Mouse (Mus musculus) brain, adult 2 months (tissue): ENCODE measurements at regions not wholly inside any gene's neighbourhood (a gene's known extent, or its start where the extent isn't known, plus 50 kb on each side); places are given as distances from the start of the nearest gene placed in this dataset.
"Not testable (repeated sequence)": the region's sequence is repeated elsewhere in the genome, so short reads cannot be mapped to it uniquely, and the experiment has no call there.

Experiments used
- DNase-seq: peaks from one replicate; pipeline ENCODE4 v3.0.0; 2011; ENCODE audit warnings: low read depth, low spot score

DNA sequence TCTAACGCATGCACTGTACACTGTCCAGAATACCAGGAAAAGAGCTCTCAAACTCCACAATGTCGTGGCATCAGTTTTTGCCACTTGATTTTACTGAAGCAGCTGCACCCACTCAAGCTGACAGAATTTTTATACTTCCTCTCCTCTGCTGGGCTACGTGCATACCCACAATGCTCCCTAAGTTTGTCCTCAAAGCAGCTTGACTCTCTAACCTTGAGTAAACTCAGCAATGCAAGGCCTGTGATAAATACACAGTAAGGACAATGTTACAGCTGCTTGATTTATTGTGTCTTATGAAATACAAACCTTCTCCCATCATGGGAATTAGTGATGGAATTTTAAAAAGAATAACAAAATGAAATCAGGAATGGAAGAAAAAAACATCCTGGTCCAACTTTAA lies 129.7 kb downstream of the Trmt11 start:
- no peak for DNase-seq

- DNase-seq: no peak
Observed at GRCm38 (mm10) chr10:30450616-30451015, 149.9 kb downstream of the Trmt11 start.

GRCm38 (mm10) chr10:30447057-30447456 lies 153.5 kb downstream of the Trmt11 start:
- no peak for DNase-seq

- peak; percentile 45 for DNase-seq
Observed at GRCm38 (mm10) chr10:30446572-30446971, 154.0 kb downstream of the Trmt11 start.

DNA sequence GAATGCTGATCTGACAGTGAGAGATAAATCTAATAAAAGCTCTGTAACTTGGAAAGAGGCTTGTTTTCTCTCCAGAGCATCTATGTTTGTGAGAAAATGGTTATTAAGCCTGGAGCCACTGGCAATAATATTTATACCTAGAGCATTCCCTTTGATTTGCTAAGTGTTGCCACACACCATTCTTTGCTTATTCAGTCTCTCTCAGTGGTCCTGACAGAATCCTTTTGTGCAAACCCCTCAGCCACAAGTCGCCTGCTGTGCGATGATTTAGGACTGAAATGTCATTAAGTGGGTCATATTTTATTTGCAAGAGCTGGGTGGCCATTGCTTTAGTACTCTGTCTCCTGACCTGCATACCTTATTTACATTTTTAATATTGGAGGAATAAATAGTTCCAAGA lies 160.7 kb downstream of the Trmt11 start:
- DNase-seq: no peak

DNA sequence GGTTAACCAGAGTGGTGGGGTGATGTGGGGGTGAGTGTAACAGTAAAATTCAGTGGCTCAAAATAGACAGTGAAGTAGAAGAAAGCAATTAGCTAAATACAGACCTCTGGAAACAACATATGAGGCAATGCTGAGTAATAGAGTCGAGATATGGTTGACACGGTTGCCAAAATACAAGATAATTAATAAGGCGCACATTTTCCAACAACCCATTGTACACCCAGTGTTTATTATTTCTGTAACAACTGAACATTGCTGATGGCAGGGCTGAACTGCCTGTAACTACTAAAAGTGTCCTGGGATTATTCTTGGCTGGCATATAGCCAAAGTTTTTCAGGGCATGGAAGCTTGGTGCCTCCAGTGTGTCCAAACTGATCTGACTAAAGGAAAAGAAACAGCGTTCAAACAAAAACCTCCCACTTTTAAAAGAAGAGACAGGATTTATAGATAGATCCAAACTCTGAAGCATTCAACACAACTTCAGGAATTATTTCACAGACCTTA lies 174.1 kb downstream of the Trmt11 start:
- peak; percentile 49 for DNase-seq

GRCm38 (mm10) chr10:30419391-30420043 lies 181.0 kb downstream of the Trmt11 start:
- DNase-seq: peak; percentile 44

GRCm38 (mm10) chr10:30416314-30416713 lies 184.2 kb downstream of the Trmt11 start:
- DNase-seq: no peak

- no peak for DNase-seq
Observed at GRCm38 (mm10) chr10:30411736-30412135, 188.8 kb downstream of the Trmt11 start.

DNA sequence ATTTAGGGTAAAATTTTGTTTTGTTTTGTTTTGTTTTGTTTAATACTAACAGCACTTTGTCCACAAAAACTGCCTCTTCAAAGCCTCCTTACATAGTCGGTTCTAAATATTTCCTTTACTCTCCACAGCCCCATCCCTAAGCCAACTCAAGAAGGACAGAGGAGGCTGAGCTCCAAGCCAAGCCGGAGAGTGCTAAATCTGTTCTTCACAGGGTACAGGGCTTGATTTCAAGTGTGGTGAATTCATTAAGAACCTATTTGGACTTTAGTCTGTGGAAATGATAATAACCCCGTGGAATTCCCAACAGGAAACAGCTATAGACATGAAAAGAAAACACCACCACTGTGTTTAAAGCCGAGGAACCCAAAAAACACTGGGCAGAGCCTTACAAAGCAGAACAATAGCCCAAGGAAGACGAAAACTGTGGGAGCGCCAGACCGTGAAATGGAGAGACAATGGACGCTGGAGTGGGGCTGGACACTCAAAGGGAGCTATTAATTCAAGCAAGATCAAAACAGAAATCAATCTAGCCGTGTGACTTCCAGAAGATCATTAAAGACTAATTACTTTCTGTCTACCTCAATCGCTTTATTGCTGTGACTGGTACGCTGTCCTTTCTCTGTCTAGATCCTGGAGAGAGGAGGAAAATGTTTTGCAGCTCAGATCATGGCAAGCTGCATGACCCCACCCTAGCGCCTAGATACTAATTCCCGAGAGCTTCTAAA lies 194.7 kb downstream of the Trmt11 start:
- DNase-seq: no peak

DNA sequence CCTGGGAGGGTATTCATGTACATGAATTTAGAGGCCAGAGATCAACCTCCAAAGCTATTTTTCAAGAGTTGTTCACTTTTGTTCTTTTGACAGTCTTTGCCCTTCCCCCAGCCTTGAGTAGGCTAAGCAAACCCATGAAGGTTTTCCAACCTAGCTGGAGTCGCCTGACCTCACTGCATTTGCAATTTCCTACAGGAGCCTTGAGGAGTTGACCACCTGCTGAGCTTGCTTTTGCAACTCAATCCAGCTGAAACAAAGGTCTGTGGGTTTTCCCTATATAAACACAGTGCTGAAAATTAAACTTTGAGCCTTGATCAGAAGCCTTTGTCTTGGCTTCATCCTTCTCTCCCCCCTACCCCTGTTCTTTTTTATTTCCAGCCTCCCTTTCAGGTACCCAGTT lies 170.2 kb upstream of the Cenpw start:
- no peak for DNase-seq

GRCm38 (mm10) chr10:30360811-30361210 lies 160.5 kb upstream of the Cenpw start:
- not testable (repeated sequence) for DNase-seq

- no peak for DNase-seq
Observed at GRCm38 (mm10) chr10:30359051-30359450, 158.7 kb upstream of the Cenpw start.

DNA sequence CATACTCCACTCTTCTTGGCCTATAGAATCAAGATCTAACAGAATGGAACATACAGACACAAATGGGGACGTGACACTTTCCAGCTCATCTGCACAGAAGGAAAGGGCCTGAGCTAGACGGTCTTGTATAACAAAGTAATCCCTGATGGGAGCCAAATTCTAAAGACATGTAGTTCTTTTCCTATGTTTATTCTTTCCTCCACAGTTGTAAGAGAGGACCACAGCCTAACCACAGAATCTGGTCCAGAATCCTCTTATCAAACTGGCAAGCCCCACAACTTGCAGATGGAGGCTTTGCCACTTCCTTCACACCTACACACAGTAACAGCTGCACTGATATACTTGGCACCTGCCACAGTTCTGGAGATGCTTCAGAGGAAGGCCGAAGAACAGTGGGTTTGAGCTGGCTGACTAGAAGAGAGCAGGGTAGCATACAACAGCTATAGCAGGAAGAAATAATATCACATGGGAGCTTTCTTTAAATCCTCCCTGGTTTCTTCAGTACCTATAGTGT lies 142.7 kb upstream of the Cenpw start:
- peak; percentile 78 for DNase-seq

DNA sequence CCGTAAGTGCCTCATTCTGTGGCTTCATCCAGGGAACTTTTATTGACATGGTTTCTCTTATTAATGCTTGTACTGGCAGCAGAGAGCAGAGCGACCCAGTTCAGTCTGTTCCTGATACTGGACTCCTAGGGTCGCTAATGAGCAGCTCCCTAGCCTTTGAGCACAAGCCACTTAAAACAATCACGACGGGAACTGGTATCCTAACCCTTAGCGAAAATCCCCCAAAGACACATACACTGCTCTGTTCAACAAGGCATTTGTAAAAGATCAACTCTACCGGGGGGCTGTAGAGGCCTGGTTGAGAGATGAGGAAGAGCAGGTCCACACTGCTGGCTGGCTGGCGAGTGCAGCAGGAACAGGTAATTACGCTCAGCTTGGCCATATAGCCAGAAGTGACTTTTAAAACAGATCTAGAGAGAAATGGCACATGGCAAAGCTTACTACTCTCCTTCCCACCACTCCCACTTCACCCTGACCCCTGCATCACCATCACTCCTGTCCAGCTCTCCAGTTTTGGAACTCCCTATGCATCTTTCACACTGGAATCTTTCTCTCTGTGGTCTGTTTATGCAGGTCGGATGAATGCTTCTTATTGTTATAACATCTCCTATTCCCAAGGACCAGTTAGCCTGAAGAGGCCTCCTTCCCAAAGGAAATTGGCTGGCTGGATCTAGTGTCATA lies 128.1 kb upstream of the Cenpw start:
- peak; percentile 4 for DNase-seq

- DNase-seq: no peak
Observed at GRCm38 (mm10) chr10:30327849-30328248, 127.5 kb upstream of the Cenpw start.

DNA sequence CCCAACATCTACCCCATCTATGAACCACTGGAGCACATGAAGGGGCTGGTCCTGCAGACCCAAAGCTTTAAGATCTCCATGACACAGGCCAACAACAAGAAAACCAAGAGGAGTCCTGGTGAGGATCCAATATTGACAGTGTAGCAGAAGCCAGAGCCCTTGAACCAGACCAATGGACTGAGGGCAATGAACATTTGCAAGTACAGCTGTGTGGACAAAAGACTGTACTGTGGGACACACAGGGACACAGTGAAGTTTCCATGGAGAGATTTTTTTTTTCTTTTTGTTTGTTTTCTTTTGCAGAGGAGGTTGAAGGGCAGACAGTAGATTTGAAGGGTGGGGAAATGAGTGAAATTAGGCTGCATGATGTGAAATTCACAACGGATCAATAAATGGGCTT lies 126.5 kb upstream of the Cenpw start:
- no peak for DNase-seq

- DNase-seq: not testable (repeated sequence)
Observed at GRCm38 (mm10) chr10:30295871-30296270, 95.5 kb upstream of the Cenpw start.

DNA sequence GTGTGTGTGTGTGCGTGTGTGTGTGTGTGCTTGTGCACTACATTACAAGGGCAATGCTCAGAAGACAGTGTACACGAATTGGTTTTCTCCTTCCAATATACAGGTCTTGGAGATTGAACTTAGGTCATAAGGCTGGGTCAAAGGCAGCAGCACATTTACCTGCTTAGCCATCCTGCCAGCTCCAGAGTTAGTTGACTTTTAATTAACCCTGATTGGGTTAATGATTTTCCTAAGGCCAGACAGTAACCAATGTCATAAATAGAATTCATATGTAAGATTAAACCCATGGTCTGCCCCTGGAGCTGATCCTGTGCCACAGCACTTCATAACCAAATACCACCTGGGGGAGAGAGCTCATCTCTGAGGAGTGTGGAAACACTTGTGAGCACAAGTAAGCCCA lies 81.3 kb upstream of the Cenpw start:
- no peak for DNase-seq

GRCm38 (mm10) chr10:30280451-30280850 lies 80.1 kb upstream of the Cenpw start:
- no peak for DNase-seq

- DNase-seq: no peak
Observed at GRCm38 (mm10) chr10:30279978-30280377, 79.6 kb upstream of the Cenpw start.

DNA sequence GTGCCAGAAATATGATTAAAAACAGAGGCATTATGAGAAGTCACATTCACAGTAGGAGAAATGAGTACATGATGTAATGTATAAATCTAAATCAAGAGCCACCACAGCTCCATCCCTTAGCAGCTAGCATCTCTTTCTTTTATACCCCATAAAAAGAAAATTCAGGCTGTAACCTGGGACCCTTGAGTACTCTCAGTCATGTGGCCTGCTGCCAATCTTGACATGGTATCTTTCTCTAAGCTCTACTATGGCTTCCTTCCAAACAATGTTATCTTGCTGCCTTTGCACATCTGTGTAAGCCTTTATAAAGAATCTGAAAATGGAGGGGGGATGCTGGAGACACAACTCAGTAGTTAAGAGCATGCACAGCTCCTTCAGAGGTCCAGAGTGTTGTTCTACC lies 78.6 kb upstream of the Cenpw start:
- no peak for DNase-seq
